Mouse (Mus musculus): ENCODE results near the gene Gnb1l.
A peak's percentile ranks its signal among the peaks of the same experiment; 100 is the strongest.
"Not testable (repeated sequence)": the region's sequence is repeated elsewhere in the genome, so short reads cannot be mapped to it uniquely, and the experiment has no call there.

Gnb1l gene

GRCm38 (mm10) chr16:18484386-18484785 lies 14.1 kb upstream of the Gnb1l start:
- no peak for DNase-seq

DNA sequence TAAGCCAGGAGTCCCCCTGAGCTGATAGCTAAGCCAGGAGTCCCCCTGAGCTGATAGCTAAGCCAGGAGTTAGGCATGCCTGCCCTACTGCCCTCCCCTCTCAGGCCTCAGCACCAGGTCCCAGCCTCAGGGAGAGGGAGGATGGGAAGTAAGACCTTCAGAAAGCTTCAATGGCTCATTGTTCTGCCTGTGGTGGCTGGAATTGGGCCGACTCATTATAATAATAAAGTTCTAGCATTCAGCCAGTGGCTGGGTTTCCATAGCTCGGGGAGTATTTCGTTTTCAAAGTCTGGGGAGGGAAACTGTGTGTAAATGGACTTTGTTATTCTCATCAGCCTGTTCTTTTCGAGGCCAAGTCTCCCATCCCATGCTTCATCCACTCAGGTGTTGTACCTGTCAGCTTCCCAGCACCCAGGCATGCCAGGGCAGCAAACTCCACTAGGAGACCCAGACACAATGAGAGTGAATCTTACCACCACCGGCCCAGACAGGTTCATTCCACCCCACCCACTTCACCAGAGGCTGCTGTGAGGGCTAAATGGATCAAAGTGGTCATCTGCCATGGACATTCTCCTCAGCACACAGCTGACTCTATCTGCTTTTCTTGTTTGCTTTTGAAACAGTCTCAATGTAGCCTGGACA lies 13.6 kb upstream of the Gnb1l start:
- no peak for DNase-seq

DNA sequence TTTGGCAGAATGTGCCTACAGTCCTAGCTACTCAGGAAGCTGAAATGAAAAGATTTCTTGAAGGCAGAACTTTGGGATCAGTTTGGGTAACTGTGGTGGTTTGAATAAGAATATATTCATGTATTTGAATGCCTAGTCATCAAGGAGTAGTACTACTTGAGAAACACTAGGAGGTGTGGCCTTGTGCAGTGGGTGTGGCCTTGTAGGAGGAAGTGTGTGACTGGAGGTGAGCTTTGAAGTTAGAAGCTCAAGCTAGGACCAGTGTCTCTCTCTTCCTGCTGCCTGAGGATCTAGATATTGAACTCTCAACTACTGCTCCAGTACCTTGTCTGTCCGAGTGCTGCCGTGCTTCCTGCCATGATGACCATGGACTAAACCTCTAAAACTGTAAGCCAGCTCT lies 12.4 kb upstream of the Gnb1l start:
- no peak for DNase-seq

GRCm38 (mm10) chr16:18490281-18490680 lies 8.2 kb upstream of the Gnb1l start:
- DNase-seq, result no peak

DNA sequence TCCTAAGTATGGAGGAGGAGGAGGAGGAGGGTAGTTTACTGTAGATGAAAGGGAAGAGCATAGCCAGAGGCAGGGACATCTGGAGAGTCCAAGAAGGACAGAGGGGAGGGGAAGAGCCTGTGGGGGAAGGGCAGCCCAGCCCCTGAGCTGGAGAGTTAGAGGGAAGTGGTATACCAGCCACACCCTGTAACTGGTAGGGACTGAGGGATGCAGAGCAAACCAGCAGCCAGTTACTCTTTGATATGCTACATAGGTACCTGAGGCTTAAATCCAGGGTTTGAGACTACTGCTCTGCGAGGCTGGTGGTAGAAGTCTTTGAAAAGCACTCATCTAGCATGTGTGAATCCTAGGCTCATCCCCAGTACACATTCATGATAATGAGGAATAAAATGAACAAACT lies 7.6 kb upstream of the Gnb1l start:
- DNase-seq, result no peak

GRCm38 (mm10) chr16:18497865-18498515 lies 523 bp upstream of the Gnb1l start:
- DNase-seq, result peak in 1 of 2 experiments; percentile 24

DNA sequence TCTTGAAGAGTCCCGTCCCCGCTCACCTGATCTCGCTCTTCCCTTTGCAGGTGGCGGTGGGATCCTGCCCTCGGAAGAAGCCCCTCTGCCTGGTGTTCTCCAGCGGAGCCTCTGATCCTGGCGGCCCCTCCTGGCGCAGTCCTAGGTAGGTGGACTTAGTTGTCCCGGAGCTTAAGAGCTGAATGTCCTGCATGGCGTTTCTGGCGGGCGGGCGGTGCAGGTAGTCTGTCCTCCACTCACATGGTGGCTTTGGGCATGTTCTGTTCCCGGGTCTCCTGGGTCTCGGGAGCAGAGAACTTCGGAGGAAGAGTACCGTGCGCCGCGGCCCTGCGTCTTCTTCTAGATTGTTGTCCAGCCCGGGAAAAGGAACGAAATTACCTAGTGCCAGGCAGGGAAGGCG lies 483 bp downstream of the Gnb1l start:
- DNase-seq, result no peak

DNA sequence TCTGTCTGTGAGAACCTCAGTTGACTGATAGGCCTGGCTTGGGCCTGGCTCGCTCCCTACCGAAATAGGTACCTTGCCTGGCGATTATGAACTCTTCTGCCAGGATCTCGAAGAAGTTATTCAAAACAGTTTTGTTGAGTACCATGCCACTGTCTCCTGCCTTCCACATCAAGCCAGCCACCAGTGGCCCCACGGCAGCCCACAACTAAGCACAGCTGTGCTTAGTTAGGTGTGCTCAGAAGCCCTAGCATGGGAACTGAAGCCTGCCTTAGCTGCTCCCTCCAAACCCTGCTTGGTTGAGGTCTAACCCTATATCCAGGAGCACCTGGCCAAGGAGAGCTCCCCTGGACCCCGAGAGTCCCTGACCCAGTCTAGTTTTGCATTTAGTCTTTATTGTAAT lies 3.0 kb downstream of the Gnb1l start:
- DNase-seq, result no peak

DNA sequence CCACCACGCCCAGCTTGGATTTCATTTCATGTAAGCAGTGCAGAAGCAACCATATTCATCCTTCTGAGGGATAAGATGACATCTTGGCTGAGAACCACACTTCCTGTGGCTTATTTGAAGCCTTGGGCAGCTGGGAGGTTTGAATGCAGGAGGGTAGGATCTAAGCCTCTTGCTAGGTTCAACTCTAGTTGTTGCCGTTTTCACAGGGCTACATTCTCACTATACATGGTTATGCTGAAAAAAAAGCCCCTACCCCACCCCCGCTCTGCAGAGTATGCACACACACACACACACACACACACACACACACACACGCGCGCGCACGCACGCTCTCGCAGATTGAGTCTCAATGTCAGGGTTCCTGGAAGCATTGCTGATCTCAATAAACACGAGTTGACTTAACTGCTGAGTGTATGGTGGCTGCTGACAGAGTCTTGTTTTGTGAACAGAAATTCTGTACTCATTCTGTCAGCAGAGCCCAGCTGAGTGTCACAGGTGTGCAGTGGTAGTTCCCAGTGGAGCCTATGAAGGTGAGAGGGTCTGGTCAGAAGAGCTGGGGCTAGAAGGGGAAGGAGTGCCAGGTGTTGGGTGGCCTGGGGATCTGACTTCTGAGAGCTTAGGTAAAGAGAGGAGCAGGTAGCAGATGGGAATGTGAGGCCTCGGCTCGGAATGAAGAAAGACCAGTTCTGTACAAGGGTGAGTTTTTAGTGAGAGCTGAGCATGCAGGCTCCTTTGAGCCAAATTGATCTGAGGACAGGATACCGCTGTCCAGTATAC lies 5.2 kb downstream of the Gnb1l start:
- no peak for DNase-seq

DNA sequence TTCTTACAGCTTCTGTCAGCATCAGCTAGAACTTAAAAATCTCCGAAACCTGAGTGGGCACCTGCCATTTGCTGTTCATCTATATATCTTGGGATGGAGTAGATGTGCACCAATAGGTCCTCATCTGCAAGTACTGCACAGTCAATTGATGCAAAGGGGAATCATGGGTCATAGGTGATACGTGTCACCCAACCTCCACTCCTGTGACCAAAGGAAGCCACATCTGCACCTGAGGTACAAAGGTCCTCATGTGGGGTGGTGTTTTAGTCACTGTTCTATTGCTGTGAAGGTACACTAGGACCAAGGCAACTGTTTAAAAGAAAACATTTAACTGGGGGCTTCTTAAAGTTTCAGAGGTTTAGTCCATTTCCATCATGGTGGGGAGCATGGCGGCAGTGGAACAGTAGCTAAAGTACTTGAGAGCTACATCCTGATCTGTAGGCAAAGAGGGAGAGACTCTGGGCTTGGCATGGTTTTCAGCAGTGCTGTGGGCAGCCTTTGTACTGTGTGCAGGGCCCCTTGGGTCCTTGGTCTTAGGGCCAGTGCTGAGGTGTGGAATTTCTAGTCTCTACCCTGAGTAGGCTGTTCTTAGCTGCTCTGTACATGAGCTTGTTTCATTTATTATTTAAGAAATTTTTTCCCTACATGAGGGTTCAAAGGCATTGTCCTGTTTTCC lies 8.1 kb downstream of the Gnb1l start:
- DNase-seq, result no peak

GRCm38 (mm10) chr16:18507200-18507549 lies 8.7 kb downstream of the Gnb1l start:
- no peak for DNase-seq

DNA sequence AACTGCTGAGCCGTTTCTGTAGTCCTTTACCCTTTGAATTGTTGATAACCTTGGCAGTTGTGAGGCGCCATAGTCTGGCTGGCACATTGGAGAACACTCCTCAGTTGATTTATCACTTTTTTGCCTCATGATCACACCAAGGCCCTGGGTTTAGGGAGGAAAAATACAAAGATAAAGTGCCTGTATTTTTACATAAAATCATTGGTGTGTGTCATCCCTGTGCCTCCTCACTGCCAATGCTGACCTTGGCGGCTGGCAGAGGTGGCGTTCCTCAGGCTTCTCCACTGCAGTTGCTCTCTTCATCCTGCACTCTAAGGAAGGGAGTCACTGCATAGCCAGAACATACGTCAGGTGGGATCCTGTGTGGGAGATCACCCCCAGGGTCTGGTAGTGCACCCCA lies 13.2 kb downstream of the Gnb1l start:
- DNase-seq, result no peak

GRCm38 (mm10) chr16:18513508-18513907 lies 15.0 kb downstream of the Gnb1l start:
- no peak for DNase-seq

GRCm38 (mm10) chr16:18518091-18518490 lies 19.6 kb downstream of the Gnb1l start:
- DNase-seq, result peak in 1 of 2 experiments; percentile 19

- no peak for DNase-seq
These were observed 25.2 kb downstream of the Gnb1l start for GRCm38 (mm10) chr16:18523563-18524245.

GRCm38 (mm10) chr16:18528656-18529055 lies 30.1 kb downstream of the Gnb1l start:
- DNase-seq, result no peak

GRCm38 (mm10) chr16:18533061-18533460 lies 34.5 kb downstream of the Gnb1l start:
- not testable (repeated sequence) for DNase-seq

DNA sequence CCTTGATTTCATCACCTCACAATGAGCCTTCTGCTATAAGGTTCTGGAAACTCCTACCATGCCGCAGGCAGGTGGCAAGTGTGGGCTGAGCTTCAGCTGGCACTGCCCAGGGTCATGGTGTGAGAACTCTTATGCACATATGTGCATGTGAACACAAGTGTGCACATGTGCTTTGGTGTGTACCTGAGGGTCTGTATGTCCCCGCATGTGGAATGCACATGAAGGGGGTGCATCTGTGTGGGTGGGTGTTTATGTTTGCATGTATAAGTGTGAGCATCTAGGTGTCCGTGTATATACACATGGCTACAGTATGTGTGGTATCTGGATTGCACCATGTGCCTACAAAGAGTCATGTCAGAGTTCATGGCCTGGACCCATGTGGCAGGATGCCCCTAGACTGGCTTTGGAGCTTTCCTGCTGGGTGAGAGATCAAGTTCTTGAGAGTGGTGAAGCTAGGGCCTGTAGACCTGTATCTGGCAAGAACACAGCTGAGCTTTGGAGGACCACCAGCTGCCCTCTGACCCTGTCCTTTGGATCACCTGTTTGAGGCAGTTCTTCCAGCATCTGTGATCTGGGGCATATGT lies 39.0 kb downstream of the Gnb1l start:
- DNase-seq, result no peak

- no peak for DNase-seq
These were observed 40.8 kb downstream of the Gnb1l start for GRCm38 (mm10) chr16:18539281-18539680.

DNA sequence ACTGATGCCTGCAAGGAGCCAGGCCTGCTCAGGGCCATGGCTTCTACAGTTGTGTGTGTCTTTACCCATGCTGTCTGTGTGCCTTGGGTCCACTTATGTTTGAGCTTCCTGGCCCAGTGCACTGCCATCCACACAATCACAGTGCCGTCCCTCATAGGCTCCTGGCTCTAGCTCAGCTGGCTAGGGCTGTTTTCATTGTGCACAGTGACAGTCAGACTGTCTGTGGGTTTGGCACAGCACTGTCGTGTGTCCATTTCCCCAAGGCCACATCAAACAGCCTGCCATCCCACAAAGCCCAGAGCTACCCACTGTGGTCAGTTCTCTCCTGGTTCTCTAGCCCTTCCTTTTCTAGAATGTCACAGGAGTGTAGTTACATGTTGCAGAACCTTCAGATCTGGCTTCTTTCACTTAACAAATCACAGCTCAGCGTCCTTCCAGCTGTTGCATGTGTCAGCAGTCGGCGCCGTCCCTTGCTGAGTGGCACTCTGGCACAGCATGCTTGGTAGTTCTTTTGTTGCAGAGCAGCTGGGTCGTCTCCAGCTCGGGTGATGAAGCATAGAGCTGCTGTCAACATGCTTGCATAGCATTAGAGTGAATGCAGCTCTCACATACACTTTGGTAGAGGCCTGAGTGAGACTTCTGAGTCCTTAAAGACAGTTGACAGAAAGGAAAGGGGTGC lies 44.8 kb downstream of the Gnb1l start:
- DNase-seq, result no peak

- peak; percentile 10 to 15 for DNase-seq
These were observed 49.4 kb downstream of the Gnb1l start for GRCm38 (mm10) chr16:18547891-18548290.

GRCm38 (mm10) chr16:18551604-18552003 lies 53.1 kb downstream of the Gnb1l start:
- no peak for DNase-seq
